Mouse (Mus musculus): ENCODE measurements around the gene Fbf1.

GRCm38 (mm10) chr11:116126261-116126660 lies 41.7 kb downstream of the Fbf1 start:
- TF ChIP-seq GATA1 (IDR thresholded peaks at IDR 0.05; ENCODE audit: borderline replicate concordance, low read length), result no peak
- no peak for TF ChIP-seq FLI1 (IDR thresholded peaks at IDR 0.05; ENCODE audit: low read length)
